Mouse (Mus musculus) kidney, embryonic 16.5 days (tissue): ENCODE measurements around the gene Dnajb8. TPM values are rescaled to one million over a fixed set of nuclear protein-coding genes. Genes with fewer than 3 reads are reported as not detected.

Source experiments
- ATAC-seq: fragments of 200-750 bp; cut with Nextera tagmentation; 2 replicates; pipeline ENCODE4 v1.8.0; 2017; ENCODE audit warnings: moderate TSS enrichment; ENCODE audit not compliant: low FRiP score, low TSS enrichment
- H3K27ac ChIP-seq: fragments of 300-500 bp; sonication (generic); 2 replicates; pipeline ENCODE4 v1.5.1; 2014; ENCODE audit warnings: low read length
- H3K27me3 ChIP-seq: fragments of 300-500 bp; sonication (generic); 2 replicates; pipeline ENCODE4 v1.6.1; 2014; ENCODE audit warnings: low read length, control low read depth, mixed read lengths; ENCODE audit not compliant: insufficient read depth
- H3K36me3 ChIP-seq: fragments of 300-500 bp; sonication (generic); 2 replicates; pipeline ENCODE4 v1.6.1; 2014; ENCODE audit warnings: low read length, control low read depth, mixed read lengths; ENCODE audit not compliant: insufficient read depth
- H3K4me1 ChIP-seq: fragments of 300-500 bp; sonication (generic); 2 replicates; pipeline ENCODE4 v1.6.1; 2014; ENCODE audit warnings: low read length, control low read depth, mixed read lengths; ENCODE audit not compliant: insufficient read depth
- H3K4me2 ChIP-seq: fragments of 300-500 bp; sonication (generic); replicated peaks from 2 replicates; pipeline ENCODE4 v1.6.1; 2014; ENCODE audit warnings: low read depth, low read length
- H3K4me3 ChIP-seq: fragments of 300-500 bp; sonication (generic); 2 replicates; pipeline ENCODE4 v1.5.1; 2014; ENCODE audit warnings: mild to moderate bottlenecking, low read length
- H3K9ac ChIP-seq: fragments of 300-500 bp; sonication (generic); replicated peaks from 2 replicates; pipeline ENCODE4 v1.6.1; 2014; ENCODE audit warnings: low read length
- H3K9me3 ChIP-seq: fragments of 300-500 bp; sonication (generic); 2 replicates; pipeline ENCODE4 v1.6.1; 2016; ENCODE audit warnings: low read length, control low read depth
- WGBS: fragments of 180-500 bp; shearing (Covaris S2); extraction: QIAGEN DNeasy Blood & Tissue Kit; methylation state at CpG from one replicate; pipeline ENCODE4 v1.1.7; 2014; 5-methylcytosine and 5-hydroxymethylcytosine counted together
- polyA plus RNA-seq: library from polyadenylated mRNA; unstranded; fragments of >200 nt; fragmentation: Nextera tagmentation; extraction: Ambion mirVana; gene quantifications from 2 replicates; pipeline ENCODE4 v1.2.1, GENCODE M21; 2015

The Dnajb8 gene
- polyA plus RNA-seq, 1 experiment from 2014 or later = not detected

GRCm38 (mm10) chr6:88199001-88199717 lies 22.9 kb upstream of the Dnajb8 start:
- Histone ChIP-seq H3K9me3 (no peaks in the 10 kb centered on the region), H3K27me3 (peaks cover 94% of the 10 kb centered on the region), H3K4me3 (peak overlapping the region; percentile 63), H3K4me1 (peaks cover 68% of the 10 kb centered on the region), H3K27ac (no peak overlapping the region), H3K9ac (peak overlapping the region; percentile 71), H3K4me2 (peak overlapping the region; percentile 79), H3K36me3 (no peaks in the 10 kb centered on the region)
- ATAC-seq = no peak
- 1% methylated on average over 39 of the region's 39 CpGs for WGBS

GRCm38 (mm10) chr6:88199718-88200692 lies 22.1 kb upstream of the Dnajb8 start:
- peaks cover 75% of the 10 kb centered on the region for H3K4me1 ChIP-seq
- peak overlapping the region; percentile 71 for H3K9ac ChIP-seq
- H3K4me2 ChIP-seq = peak overlapping the region; percentile 79
- WGBS = 10% methylated on average over 50 of the region's 50 CpGs
- H3K4me3 ChIP-seq = peak overlapping the region; percentile 63
- no peaks in the 10 kb centered on the region for H3K36me3 ChIP-seq
- peaks cover 94% of the 10 kb centered on the region for H3K27me3 ChIP-seq
- ATAC-seq = no peak
- no peak overlapping the region for H3K27ac ChIP-seq
- H3K9me3 ChIP-seq = no peaks in the 10 kb centered on the region

- no peak for ATAC-seq
- Histone ChIP-seq H3K27me3 (peaks cover 94% of the 10 kb centered on the region), H3K9me3 (no peaks in the 10 kb centered on the region), H3K4me2 (peak overlapping the region; percentile 79), H3K4me1 (peaks cover 80% of the 10 kb centered on the region), H3K9ac (peak overlapping the region; percentile 71), H3K36me3 (no peaks in the 10 kb centered on the region), H3K4me3 (peak overlapping the region; percentile 63), H3K27ac (peak overlapping the region; percentile 1; the same call in 1 of the 2 replicates)
- 26% methylated on average over 20 of the region's 20 CpGs for WGBS
Observed at GRCm38 (mm10) chr6:88200693-88201609, 21.1 kb upstream of the Dnajb8 start.

GRCm38 (mm10) chr6:88201926-88202700 lies 20.0 kb upstream of the Dnajb8 start:
- Histone ChIP-seq H3K9ac (peak overlapping the region; percentile 6), H3K36me3 (no peaks in the 10 kb centered on the region), H3K4me3 (peak overlapping the region; percentile 63), H3K4me1 (peaks cover 72% of the 10 kb centered on the region), H3K27ac (peak overlapping the region; percentile 83), H3K27me3 (peaks cover 92% of the 10 kb centered on the region), H3K4me2 (peak overlapping the region; percentile 79), H3K9me3 (no peaks in the 10 kb centered on the region)
- ATAC-seq = no peak
- WGBS = 28% methylated on average over 15 of the region's 15 CpGs

GRCm38 (mm10) chr6:88202921-88203690 lies 19.0 kb upstream of the Dnajb8 start:
- Histone ChIP-seq H3K4me2 (peak overlapping the region; percentile 79), H3K36me3 (no peaks in the 10 kb centered on the region), H3K27me3 (peaks cover 87% of the 10 kb centered on the region), H3K4me3 (peak overlapping the region; percentile 63), H3K9me3 (no peaks in the 10 kb centered on the region), H3K27ac (peak overlapping the region; percentile 83), H3K4me1 (peaks cover 62% of the 10 kb centered on the region), H3K9ac (peak overlapping the region; percentile 31)
- peak; percentile 29; the same call in 1 of the 2 replicates for ATAC-seq
- 4% methylated on average over 24 of the region's 24 CpGs for WGBS

GRCm38 (mm10) chr6:88203791-88204405 lies 18.2 kb upstream of the Dnajb8 start:
- Histone ChIP-seq H3K9me3 (no peaks in the 10 kb centered on the region), H3K4me3 (peak overlapping the region; percentile 63), H3K27ac (peak overlapping the region; percentile 58), H3K36me3 (no peaks in the 10 kb centered on the region), H3K4me2 (peak overlapping the region; percentile 79), H3K27me3 (peaks cover 79% of the 10 kb centered on the region), H3K4me1 (peaks cover 56% of the 10 kb centered on the region), H3K9ac (peak overlapping the region; percentile 31; the same call in 1 of the 2 replicates)
- ATAC-seq = no peak
- WGBS = 25% methylated on average over 10 of the region's 10 CpGs

- no peak overlapping the region for H3K27ac ChIP-seq
- peaks cover 70% of the 10 kb centered on the region for H3K27me3 ChIP-seq
- no peaks in the 10 kb centered on the region for H3K9me3 ChIP-seq
- no peak for ATAC-seq
- H3K4me1 ChIP-seq = peaks cover 48% of the 10 kb centered on the region
- 0 out of 2 replicates have a peak overlapping the region, but pooled peaks have one; percentile 9 for H3K9ac ChIP-seq
- 16% methylated on average over 25 of the region's 25 CpGs for WGBS
- 0 out of 2 replicates have a peak overlapping the region, but pooled peaks have one; percentile 79 for H3K4me2 ChIP-seq
- H3K36me3 ChIP-seq = no peaks in the 10 kb centered on the region
- no peak overlapping the region for H3K4me3 ChIP-seq
Observed at GRCm38 (mm10) chr6:88204531-88205385, 17.3 kb upstream of the Dnajb8 start.
